8 mouse cellular contexts compared by ENCODE assay signal in genomic region chr19:29064451-29065102, GRCm38 (mm10). TPM values are rescaled to one million over a fixed set of nuclear protein-coding genes. Genes with fewer than 3 reads are reported as not detected.
DNase-seq lines count a peak whose midpoint lies in the region; ATAC-seq lines count a peak whose summit lies in the region.

No protein-coding gene starts in this region.

- H3K9ac ChIP-seq in hindbrain, embryonic 16.5 days (ENCODE audit: low read depth, low read length), result no peak overlapping the region

- 61% methylated on average over 9 of the region's 9 CpGs for WGBS in hindbrain, embryonic 16.5 days

- H3K27ac ChIP-seq in hindbrain, embryonic 16.5 days (ENCODE audit: low read depth, low read length), result no peak overlapping the region

- 0 out of 2 replicates have a peak, but pooled peaks have one; percentile 4 for ATAC-seq in frontal cortex, adult (ENCODE audit: low TSS enrichment)
- 0 out of 2 replicates have a peak, but pooled peaks have one; percentile 15 for ATAC-seq in hindbrain, embryonic 16.5 days

- no peaks in the 10 kb centered on the region for H3K27me3 ChIP-seq in hindbrain, embryonic 16.5 days (replicated peaks; ENCODE audit: control insufficient read depth, insufficient read depth, low read length)

- H3K4me3 ChIP-seq in hindbrain, embryonic 16.5 days (ENCODE audit: low read length), result no peak overlapping the region

- H3K4me2 ChIP-seq in hindbrain, embryonic 16.5 days (ENCODE audit: low read length), result peak overlapping the region; percentile 56; the same call in 1 of the 2 replicates

- DNase-seq in frontal cortex, postnatal 10 days (ENCODE audit: low spot score in 2 of 2), result no peak
- DNase-seq in adrenal gland, postnatal 36 days, result peak; percentile 38 to 51
- peak; percentile 24 for DNase-seq in gastrocnemius, postnatal 10 days
- peak; percentile 47 for DNase-seq in lung, postnatal 36 days
- DNase-seq in spleen, postnatal 4 days (ENCODE audit: low spot score in 2 of 2), result peak; percentile 85 to 89
- no peak for DNase-seq in left cerebral cortex, adult 9 months (ENCODE audit: low spot score in 2 of 2)

- H3K9me3 ChIP-seq in hindbrain, embryonic 16.5 days (ENCODE audit: control insufficient read depth, low read length), result no peaks in the 10 kb centered on the region

- no peaks in the 10 kb centered on the region for H3K4me1 ChIP-seq in hindbrain, embryonic 16.5 days (ENCODE audit: control insufficient read depth, insufficient read depth, low read depth, low read length)

- H3K36me3 ChIP-seq in hindbrain, embryonic 16.5 days (ENCODE audit: control insufficient read depth, insufficient read depth, low read length), result no peaks in the 10 kb centered on the region

RNA-seq across cellular contexts. Expression of gene Ak3, which starts 16.8 kb away (rescaled TPM):
- total RNA-seq in adrenal gland, postnatal 36 days (2021), result 100 to 1,000 TPM; 146 to 253 TPM
- 10 to 100 TPM; 60.1 to 61.7 TPM for total RNA-seq in gastrocnemius, postnatal 10 days (2021)
- polyA plus RNA-seq in hindbrain, embryonic 16.5 days (2015; fragmentation: Nextera tagmentation; extraction: Ambion mirVana), result 74.4 and 75.2 TPM in 2 replicates

RNA-seq across cellular contexts. Expression of gene Rcl1, which starts 36.6 kb away (rescaled TPM):
- total RNA-seq in adrenal gland, postnatal 36 days (2021), result 10 to 100 TPM; 25.8 to 30.1 TPM
- total RNA-seq in gastrocnemius, postnatal 10 days (2021), result 10 to 100 TPM; 12.3 to 12.4 TPM
- 39.1 and 42.2 TPM in 2 replicates for polyA plus RNA-seq in hindbrain, embryonic 16.5 days (2015; fragmentation: Nextera tagmentation; extraction: Ambion mirVana)

Comparison
In these comparisons a context has a peak if more than half of its experiments do, and no peak if none do; other contexts are left out.
1. DNase-seq: peak in adrenal gland, postnatal 36 days (2 of 2), gastrocnemius, postnatal 10 days (single experiment), lung, postnatal 36 days (single experiment) and spleen, postnatal 4 days (2 of 2); none in frontal cortex, postnatal 10 days (0 of 2) and left cerebral cortex, adult 9 months (0 of 2).